Mouse (Mus musculus): ENCODE results near the gene Rgl2.

- TF ChIP-seq POLR2A (IDR thresholded peaks at IDR 0.05; ENCODE audit: borderline replicate concordance, extremely low read depth, low read depth, low read length) (no peak), CTCF (IDR thresholded peaks at IDR 0.05; ENCODE audit: insufficient read depth, low read length) (no peak)
Measured at GRCm38 (mm10) chr17:33965846-33966550, 36.7 kb downstream of the Rgl2 start.
